Mouse (Mus musculus): Measurements from ENCODE around the gene Suz12. TPM values are rescaled to one million over a fixed set of nuclear protein-coding genes. Genes with fewer than 3 reads are reported as not detected.
"Not testable (repeated sequence)": the region's sequence is repeated elsewhere in the genome, so short reads cannot be mapped to it uniquely, and the experiment has no call there.

Suz12 gene
- polyA plus RNA-seq, 1 experiment = 192 TPM

- TF ChIP-seq CTCF (IDR thresholded peaks at IDR 0.05; ENCODE audit: insufficient read depth, low read depth, low read length) (no peak), POLR2A (IDR thresholded peaks at IDR 0.05; ENCODE audit: insufficient read depth, low read depth, low read length) (no peak)
- 9% methylated on average over 8 of the region's 8 CpGs for WGBS
- H3K4me1 ChIP-seq (ENCODE audit: control insufficient read depth, insufficient read depth, low read length) = peaks cover 3% of the 10 kb centered on the region; the same call in 1 of the 2 replicates
- no peak overlapping the region for H3K4me3 ChIP-seq (ENCODE audit: insufficient read depth, low read depth, low read length)
- no peak overlapping the region for H3K27ac ChIP-seq (ENCODE audit: insufficient read depth, low read depth, low read length)
Measured at GRCm38 (mm10) chr11:79965896-79966295, 27.0 kb upstream of the Suz12 start.

- no peak for TF ChIP-seq CTCF (IDR thresholded peaks at IDR 0.05; ENCODE audit: insufficient read depth, low read depth, low read length)
- TF ChIP-seq POLR2A (IDR thresholded peaks at IDR 0.05; ENCODE audit: insufficient read depth, low read depth, low read length) = no peak
- H3K4me1 ChIP-seq (ENCODE audit: control insufficient read depth, insufficient read depth, low read length) = no peaks in the 10 kb centered on the region
- H3K4me3 ChIP-seq (ENCODE audit: insufficient read depth, low read depth, low read length) = no peak overlapping the region
- 82% methylated on average over 10 of the region's 10 CpGs for whole genome bisulfite sequencing
- no peak overlapping the region for H3K27ac ChIP-seq (ENCODE audit: insufficient read depth, low read depth, low read length)
Measured at GRCm38 (mm10) chr11:79967752-79968151, 25.2 kb upstream of the Suz12 start.

DNA sequence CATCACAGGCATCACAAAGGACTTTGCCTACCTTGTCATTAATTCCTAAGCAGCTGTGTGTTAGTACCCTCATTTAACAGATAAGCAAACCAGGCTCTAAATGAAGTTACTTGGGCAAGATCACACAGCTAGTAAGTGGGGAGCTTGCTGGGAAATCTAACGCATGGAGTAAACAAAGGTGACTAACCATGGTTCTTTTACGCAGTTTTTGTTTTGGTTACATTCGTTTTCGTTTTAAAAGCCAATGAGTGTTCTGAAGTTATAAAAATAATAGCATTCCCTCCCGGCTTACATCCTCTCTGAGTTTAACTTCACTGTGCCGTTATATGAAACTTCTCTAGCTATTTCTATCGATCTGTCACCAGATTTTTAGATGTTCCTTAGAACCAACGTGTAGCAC is 19.8 kb upstream of the Suz12 start:
- H3K4me3 ChIP-seq (ENCODE audit: insufficient read depth, low read depth, low read length) = no peak overlapping the region
- peaks cover 9% of the 10 kb centered on the region for H3K4me1 ChIP-seq (ENCODE audit: control insufficient read depth, insufficient read depth, low read length)
- H3K27ac ChIP-seq (ENCODE audit: insufficient read depth, low read depth, low read length) = no peak overlapping the region
- WGBS = 10% methylated on average over 8 of the region's 8 CpGs
- no peak for TF ChIP-seq CTCF (IDR thresholded peaks at IDR 0.05; ENCODE audit: insufficient read depth, low read depth, low read length)
- TF ChIP-seq POLR2A (IDR thresholded peaks at IDR 0.05; ENCODE audit: insufficient read depth, low read depth, low read length) = no peak

DNA sequence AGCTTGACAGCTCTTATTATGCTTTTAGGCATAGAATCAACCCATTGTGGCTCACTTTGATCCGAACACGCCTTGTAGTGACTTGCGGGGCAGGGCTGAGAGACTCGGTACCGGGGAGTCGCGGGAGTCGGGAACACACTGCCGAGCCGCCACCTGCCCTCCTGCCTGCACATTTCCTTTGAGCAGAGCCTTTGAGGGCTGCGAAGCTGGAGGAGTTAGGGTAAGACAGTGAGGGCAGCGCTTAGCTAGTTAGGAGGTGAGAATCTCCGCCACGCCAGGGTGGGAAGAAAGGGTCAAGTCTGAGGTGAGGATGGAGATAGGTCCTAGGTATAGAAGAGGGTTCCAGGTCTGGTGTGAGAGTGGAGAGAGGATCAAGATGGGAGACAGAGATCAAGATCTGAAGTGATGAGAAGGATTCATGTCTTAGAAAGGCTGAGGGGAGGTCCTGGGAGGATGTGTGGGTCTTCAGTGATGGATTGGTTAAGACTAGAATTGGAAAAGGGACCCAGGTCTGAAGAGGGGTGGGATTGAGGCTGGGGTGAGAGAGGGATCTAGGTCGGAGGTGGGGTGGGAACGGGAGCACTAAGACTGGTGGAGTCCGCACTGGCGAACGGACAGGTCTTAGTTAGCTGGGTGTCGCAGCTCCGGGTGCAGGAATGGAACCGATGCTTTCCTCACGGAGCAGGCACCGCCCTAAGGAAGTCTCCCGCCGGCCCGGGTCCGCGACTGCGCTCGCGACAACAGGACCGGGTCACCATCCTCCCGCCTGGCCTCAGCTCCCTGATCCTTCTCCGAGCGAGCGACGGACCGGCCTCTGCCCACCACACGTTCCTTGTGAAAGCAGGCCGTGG is 19.1 kb upstream of the Suz12 start:
- H3K4me1 ChIP-seq (ENCODE audit: control insufficient read depth, insufficient read depth, low read length) = peaks cover 9% of the 10 kb centered on the region
- under 1% methylated on average over 41 of the region's 41 CpGs for WGBS
- TF ChIP-seq POLR2A (IDR thresholded peaks at IDR 0.05; ENCODE audit: insufficient read depth, low read depth, low read length) = no peak
- TF ChIP-seq CTCF (IDR thresholded peaks at IDR 0.05; ENCODE audit: insufficient read depth, low read depth, low read length) = no peak
- peak overlapping the region; percentile 49 for H3K4me3 ChIP-seq (ENCODE audit: insufficient read depth, low read depth, low read length)
- H3K27ac ChIP-seq (ENCODE audit: insufficient read depth, low read depth, low read length) = no peak overlapping the region

GRCm38 (mm10) chr11:79975377-79975776 is 17.5 kb upstream of the Suz12 start:
- TF ChIP-seq POLR2A (IDR thresholded peaks at IDR 0.05; ENCODE audit: insufficient read depth, low read depth, low read length) (no peak), CTCF (IDR thresholded peaks at IDR 0.05; ENCODE audit: insufficient read depth, low read depth, low read length) (no peak)
- peaks cover 9% of the 10 kb centered on the region for H3K4me1 ChIP-seq (ENCODE audit: control insufficient read depth, insufficient read depth, low read length)
- H3K27ac ChIP-seq (ENCODE audit: insufficient read depth, low read depth, low read length) = no peak overlapping the region
- WGBS = 85% methylated on average over 2 of the region's 2 CpGs
- no peak overlapping the region for H3K4me3 ChIP-seq (ENCODE audit: insufficient read depth, low read depth, low read length)

GRCm38 (mm10) chr11:79976222-79976621 is 16.7 kb upstream of the Suz12 start:
- H3K4me1 ChIP-seq (ENCODE audit: control insufficient read depth, insufficient read depth, low read length) = peaks cover 9% of the 10 kb centered on the region
- TF ChIP-seq POLR2A (IDR thresholded peaks at IDR 0.05; ENCODE audit: insufficient read depth, low read depth, low read length) = no peak
- WGBS = 94% methylated on average over 1 of the region's 1 CpGs

DNA sequence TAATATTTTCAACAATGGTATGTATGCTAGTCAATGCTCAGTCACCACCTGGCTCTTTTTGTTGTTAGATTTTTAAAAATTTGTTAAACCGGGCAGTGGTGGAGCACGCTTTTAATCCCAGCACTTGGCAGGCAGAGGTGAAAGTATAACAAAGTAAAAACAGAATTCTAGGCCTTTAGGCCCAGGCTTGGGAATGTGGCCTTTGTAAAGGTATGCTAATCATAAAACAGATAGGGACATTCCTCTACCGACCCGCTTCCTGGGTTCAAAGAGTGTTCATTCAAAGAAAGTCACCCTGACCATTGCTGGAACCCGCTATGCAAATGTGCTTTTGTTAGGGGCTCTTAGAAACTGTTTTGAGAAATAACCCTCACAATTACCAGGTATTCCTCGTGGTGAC is 16.3 kb upstream of the Suz12 start:
- not testable (repeated sequence) for H3K27ac ChIP-seq (ENCODE audit: insufficient read depth, low read depth, low read length); H3K4me3 ChIP-seq (ENCODE audit: insufficient read depth, low read depth, low read length); H3K4me1 ChIP-seq (ENCODE audit: control insufficient read depth, insufficient read depth, low read length)
- 90% methylated on average over 6 of the region's 6 CpGs for WGBS

More at GRCm38 (mm10) chr11:79976222-79976621, 16.7 kb upstream of the Suz12 start:
- Histone ChIP-seq H3K4me3 (ENCODE audit: insufficient read depth, low read depth, low read length) (no peak overlapping the region), H3K27ac (ENCODE audit: insufficient read depth, low read depth, low read length) (no peak overlapping the region)

DNA sequence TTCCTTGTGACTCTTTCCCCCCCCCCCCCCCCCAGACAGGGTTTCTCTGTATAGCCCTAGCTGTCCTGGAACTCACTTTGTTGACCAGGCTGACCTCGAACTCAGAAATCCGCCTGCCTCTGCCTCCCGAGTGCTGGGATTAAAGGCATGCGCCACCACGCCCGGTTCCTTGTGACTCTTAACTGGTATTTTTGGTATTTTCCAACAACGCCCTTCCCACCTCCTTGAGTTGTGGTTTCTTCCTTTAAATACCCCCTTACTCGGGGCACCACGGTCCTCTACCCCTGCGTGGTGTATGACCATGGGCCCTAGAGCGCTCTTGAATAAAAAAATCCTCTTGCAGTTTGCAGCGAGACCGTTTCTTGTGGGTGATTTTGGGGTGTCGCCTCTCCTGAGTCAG is 15.8 kb upstream of the Suz12 start:
- H3K4me3 ChIP-seq (ENCODE audit: insufficient read depth, low read depth, low read length); H3K4me1 ChIP-seq (ENCODE audit: control insufficient read depth, insufficient read depth, low read length); H3K27ac ChIP-seq (ENCODE audit: insufficient read depth, low read depth, low read length): not testable (repeated sequence)
- WGBS = 96% methylated on average over 14 of the region's 14 CpGs

- not testable (repeated sequence) for H3K4me3 ChIP-seq (ENCODE audit: insufficient read depth, low read depth, low read length); H3K4me1 ChIP-seq (ENCODE audit: control insufficient read depth, insufficient read depth, low read length); H3K27ac ChIP-seq (ENCODE audit: insufficient read depth, low read depth, low read length)
- 86% methylated on average over 4 of the region's 4 CpGs for WGBS
Measured at GRCm38 (mm10) chr11:79977747-79978146, 15.2 kb upstream of the Suz12 start.

DNA sequence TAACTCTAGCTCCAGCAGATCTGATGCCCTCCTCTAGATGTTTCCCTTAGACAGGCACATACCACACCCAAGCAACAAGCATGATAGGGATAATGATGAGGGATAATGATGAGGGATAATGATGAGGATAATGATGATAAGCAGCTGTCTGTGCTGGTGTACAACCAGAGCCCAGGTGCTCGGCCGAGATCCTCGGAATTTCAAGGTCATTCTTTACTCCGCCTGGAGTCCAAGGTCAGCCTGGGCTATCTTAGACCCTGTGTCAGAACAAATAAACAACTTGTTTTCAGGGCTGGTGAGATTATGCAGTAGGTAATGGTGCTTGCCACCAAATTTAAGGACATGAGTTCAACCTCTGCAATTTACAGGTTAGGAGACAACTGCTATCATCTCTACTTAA is 6.0 kb upstream of the Suz12 start:
- 93% methylated on average over 4 of the region's 4 CpGs for WGBS
- TF ChIP-seq POLR2A (IDR thresholded peaks at IDR 0.05; ENCODE audit: insufficient read depth, low read depth, low read length) (no peak), CTCF (IDR thresholded peaks at IDR 0.05; ENCODE audit: insufficient read depth, low read depth, low read length) (no peak)
- Histone ChIP-seq H3K4me1 (ENCODE audit: control insufficient read depth, insufficient read depth, low read length) (no peaks in the 10 kb centered on the region), H3K4me3 (ENCODE audit: insufficient read depth, low read depth, low read length) (no peak overlapping the region), H3K27ac (ENCODE audit: insufficient read depth, low read depth, low read length) (no peak overlapping the region)
